Mouse (Mus musculus): ENCODE measurements around the gene Srl.
"Not testable (repeated sequence)": the region's sequence is repeated elsewhere in the genome, so short reads cannot be mapped to it uniquely, and the experiment has no call there.

Srl gene

DNA sequence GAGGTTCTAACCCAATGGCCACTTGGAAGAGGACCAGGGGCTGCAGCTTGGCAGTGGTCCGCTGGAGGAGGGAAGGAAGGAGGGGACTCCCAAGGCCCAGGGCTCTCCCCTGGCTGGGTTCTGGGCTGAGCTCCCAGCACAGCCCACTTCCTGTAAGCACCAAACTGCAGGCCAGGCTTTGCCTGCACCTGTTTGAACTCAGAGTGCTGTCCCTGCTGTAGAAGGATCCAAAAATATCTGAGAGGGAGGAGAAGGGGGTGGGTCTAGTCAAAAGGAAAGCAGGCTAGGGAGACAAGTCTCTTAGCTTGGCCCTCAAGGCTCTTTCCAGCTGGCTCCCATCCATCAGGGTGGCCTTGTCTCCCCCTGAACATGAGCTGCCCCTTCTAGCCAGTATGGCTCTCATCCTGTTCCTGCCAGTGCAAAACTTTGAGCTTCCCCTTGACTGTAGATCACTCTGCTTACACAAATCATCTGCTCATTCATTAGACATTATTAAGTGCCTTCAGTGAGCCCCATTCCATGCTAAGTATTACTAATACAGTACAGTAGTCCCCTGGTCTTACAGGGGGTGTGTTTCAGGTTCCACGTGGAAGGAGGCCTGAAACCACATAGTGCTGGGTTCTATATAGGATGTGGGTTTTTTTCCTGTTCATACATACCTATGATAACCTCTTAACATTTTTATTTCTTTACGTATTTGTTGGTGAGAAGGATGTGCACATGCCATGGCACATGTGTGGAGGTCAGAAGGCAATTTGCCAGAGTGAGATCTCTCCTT, 28.8 kb downstream of the Srl start:
- DNase-seq: no peak

DNA sequence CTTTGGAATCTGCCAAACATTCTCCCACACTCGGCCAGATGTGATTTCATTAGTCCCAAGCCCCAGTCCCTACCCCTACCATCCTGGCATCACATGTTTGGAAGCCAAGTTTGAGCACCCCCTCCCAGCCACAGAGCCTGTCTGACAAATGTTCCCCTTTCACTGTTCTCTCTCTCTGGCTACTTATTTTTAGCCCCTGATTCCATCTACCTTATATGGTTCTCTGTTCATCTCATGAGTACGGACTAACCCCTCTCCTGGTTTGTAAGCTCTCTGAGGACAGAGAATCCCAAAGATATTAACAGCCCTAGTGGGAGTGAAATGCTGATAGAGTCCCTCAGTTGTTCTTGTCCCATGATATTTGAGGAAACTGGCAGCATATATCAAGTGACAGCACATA, 30.2 kb downstream of the Srl start:
- DNase-seq: no peak

DNA sequence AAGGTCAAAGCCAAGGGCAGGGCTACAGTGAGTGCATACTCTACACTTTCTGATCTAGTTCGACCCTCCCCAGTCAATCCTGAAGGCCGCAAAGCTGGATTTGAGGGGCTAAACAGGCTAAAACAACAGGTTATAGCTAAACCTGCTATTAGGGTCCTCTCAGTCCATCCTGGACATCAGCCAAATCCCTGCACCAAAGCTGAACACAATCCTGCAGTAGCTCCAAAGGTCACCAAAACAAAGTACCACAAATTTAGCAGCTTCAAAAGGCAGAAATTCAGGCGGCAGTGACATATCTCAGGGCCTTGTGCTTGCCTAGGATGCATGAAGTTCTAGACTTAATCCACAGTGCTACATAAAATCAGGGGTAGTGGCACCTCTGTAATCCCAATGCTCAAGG, 35.4 kb downstream of the Srl start:
- DNase-seq: no peak

DNA sequence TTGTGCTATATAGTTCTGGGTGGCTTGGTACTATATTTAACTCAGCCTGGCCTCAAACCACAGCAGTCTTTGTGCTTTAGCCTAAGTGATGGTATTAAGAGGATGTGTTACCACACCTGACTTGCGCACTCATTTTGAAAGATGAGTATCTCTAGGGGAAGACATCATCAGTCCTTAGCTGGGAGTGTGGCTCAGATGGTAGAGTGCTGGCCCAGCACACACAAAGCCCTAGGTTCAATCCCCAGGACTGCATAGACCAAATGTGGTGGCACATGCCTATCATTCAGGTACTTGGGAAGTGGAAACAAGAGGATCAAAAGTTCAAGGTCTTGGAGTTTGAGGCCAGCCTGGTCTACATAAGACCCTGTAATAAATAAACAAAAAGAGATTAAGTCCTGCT, 38.1 kb downstream of the Srl start:
- DNase-seq: no peak

DNA sequence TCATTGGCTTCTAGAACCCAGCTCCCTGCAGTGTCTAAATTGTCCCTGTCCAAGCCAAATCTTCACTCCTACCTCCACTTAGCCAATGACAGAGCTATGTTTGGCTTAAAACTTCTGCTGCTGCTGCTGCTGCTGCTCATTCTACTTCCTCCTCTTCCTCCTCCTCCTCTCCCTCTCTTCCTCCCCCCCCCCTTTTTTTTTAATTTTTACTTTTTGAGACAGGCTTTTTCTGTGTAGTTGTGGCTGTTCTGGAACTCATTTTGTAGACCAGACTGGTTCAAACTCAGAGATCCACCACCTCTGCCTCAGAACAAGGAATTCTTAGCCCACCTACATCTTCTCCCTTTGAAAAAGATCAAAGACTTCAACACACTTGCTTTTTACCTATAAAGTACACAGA, 39.0 kb downstream of the Srl start:
- DNase-seq: no peak

DNA sequence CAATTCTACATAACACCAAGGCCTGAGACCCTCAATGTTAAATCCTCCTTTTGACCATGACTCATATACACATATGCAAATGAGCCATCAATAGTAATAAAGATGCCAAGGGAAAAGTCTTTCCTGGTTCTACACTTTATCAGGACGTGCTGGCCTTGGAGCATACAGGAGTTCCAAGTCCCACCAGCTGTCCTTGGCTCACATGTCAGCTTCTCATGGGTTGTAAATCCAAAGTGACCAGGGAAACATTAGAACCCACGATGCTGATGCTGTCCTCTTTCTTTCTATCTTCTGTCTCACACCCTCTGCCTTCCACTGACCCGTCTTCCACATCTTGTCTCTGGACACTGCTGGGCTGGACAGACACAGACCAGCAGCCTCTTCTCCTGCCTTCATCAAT, 39.9 kb downstream of the Srl start:
- no peak for DNase-seq

DNA sequence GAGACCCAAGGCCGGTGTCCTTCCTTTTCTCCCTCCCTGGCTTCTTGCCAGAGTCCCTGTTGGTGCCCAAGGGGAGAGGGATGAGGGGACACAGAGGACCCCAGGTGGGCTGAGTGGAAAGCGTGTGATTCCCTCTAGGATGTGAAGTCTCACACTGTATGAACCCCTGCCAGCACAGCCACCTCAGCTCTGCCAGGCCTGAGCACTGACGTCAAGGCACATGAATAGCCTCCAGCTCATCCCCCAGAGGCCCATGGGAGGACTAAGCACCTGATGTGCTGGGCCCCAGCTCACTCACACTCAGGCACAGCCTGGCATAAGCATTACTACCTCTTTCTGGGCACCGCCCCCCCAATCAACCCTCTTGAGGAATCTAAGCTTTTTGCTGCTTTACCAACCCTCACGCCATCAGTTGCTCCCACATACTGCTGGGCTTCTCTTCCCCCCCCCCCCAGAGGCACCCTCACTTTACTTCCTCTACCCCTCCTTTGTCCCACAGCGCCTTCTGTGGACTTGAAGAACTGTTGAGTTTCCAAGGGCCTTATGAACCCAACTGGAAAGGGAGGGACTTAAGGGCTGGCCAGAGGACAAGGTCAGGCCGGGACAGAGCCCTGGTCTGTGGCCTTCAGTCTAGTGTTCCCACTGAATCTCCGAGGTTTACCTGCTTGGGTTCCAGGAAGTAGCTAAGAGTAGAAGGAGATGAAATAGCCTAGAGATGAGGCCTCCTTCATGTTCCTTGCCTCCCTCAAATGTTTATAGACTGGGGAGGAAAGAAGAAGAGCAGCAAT, 40.8 kb downstream of the Srl start:
- no peak for DNase-seq

DNA sequence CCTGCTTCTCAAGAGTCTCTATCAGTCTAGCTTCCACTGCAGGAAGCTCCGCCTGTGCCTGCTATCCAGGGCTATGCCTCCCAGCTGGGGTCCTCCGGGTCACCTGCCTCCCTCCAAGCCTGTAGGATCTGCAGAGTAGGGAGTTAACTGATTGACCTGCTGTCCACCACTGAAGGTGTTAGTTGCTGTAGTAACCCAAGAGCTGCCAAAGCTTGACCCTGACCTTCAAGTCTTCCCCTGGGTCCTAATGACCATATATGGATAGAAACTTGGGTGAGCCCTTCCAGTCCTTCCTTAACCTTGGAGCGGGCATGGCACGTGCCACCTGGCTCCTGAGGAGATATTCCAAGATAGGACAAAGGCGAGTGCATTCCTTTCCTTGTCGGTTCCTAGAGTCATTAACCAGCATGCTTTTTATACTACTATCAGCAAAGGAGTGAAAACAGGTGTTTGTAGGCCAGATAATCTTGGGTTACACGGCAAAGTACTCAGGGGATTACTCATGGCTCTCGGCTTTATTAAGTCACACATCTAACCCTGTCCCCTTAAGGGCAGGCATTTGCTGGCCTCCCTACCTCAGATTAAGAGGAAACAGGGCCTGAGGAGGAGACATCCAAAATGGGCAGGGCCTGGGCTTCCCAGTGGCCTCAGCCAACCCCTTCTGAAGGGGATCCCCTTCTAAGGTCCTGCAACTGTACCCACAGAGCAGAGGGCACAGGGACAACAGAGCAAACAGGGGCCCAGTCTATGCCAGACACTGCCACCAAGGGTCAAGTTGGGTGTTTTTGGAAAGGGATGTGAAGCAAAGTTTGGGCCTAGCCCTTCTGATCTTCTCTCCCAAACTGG, 43.6 kb downstream of the Srl start:
- no peak for DNase-seq

DNA sequence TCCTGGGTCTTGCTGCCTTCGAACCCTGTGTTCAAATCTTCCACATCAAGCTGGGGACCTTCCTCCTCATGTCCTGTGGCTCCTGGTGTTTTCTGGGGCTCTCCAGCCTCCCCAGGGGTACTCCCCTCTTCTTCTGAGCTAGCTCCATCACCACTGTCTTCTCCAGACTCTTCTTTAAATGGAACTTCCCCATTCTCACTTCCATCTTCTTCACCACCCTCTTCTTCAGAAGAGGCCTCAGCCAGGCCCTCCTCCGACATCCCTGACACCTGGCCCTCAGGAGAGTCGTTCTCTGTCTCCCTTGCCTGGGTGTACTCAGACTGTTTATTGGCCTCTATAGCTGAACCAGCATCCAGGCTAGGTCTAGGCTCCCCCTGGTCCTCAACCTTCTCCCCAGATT, 45.1 kb downstream of the Srl start:
- DNase-seq: no peak

DNA sequence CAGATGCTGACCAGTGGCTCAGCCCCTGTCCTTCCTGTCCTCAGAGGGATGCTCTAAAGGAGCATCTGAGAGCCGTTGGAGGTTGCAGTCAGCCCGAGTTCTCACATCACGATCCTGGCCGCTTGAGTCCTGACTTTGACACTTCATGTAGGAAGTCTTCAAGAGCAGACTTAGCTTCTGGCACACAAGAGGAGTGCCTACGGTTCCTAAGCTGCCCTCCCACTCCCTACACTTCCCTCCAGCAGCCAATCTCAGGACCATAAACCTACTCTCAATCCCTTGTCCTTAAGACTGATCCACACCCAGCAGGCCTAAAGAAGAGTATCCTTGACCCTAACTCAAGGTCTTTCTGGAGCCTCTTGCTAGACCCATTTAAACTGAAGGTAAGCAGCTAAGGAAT, 45.8 kb downstream of the Srl start:
- DNase-seq: no peak

DNA sequence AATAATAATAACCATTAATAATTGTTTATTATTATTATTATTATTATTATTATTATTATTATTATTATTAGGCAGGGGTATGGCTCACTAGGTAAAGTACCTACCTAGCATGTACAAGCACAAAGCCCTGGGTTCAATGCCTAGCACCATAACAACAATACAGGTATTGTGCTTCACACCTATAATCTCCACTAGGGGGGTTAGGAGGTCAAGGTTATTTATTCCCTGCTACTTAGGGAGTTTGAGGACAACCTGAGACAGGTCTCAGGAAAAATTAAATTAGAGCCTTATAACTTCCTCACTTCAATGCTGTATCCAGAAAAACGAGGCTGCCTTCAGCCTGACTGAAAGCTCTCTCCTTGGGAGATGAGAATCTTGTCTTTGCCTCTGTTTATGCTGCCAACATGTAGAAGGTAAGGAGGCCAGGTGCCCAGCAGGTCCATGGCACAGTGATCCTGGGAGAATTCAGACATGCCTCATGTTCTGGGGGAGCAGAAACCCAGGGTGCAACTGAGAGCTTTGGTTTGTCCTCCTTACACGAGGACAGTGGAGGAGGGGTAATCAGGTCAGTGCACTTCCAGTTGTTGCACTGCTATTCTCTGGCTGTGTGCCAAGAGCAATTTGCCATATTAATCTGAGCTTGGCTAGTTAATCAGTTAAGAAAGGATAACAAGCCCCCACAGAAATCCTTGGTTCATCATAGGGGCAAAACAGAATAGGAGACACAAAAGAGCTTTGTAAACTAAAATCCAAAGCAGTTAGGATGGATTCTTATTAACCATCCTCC, 48.6 kb downstream of the Srl start:
- DNase-seq: no peak

DNA sequence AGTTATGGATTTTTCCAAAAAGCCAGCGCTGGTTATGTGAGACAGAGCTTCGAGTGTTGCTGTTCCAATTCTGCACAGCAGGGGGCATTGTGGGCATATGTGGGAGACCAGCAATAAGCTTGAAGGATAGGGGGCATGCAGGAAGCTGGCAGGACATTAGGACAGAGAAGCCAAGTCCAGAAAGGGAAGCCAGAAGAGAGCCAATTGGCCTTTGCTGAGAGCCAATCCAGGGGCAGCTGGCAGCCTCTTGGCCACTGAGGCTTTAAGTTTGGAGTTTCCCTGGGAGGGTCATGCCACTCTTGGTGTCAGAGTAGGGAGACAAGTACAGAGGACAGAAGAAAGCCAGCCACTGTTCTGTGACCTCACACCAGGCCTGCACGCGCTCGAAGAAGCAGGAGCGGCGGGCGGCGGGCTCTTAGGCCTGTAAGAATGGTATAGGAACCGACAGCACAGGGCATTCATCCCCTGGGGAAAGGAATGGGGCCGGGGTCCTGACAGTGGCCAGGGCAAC, 52.4 kb downstream of the Srl start:
- peak; percentile 86 for DNase-seq

DNA sequence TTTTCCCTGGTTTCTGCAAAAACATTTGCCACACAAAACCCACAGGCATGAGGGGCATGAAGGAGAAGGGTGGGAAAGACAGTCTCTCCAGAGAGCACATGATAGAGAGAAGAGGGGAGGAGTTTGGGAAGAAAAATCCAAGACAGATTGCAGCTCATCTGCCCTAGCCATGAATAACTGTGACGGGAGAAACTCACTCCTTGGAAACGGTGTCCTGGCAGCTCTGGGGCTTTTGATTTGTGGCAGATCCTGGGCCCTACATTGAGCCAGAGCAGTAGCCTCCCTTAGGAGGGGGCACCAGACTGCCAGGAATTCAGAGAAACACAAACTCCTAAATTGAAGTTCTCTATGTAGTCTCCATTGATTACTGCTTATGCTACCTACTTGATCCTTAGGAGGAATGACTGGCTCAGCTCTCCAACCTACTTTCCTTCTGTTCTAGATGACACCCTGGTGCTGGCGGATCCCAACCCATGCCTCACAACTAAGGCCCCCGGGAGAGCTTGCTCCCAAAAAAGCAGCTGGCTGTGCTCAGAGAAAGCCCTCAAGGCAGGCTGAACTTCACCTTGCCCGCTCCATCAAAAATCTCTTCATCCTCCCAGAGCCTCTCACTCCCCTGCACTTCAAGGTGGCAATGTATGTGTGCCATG, 60.9 kb downstream of the Srl start:
- DNase-seq: no peak

DNA sequence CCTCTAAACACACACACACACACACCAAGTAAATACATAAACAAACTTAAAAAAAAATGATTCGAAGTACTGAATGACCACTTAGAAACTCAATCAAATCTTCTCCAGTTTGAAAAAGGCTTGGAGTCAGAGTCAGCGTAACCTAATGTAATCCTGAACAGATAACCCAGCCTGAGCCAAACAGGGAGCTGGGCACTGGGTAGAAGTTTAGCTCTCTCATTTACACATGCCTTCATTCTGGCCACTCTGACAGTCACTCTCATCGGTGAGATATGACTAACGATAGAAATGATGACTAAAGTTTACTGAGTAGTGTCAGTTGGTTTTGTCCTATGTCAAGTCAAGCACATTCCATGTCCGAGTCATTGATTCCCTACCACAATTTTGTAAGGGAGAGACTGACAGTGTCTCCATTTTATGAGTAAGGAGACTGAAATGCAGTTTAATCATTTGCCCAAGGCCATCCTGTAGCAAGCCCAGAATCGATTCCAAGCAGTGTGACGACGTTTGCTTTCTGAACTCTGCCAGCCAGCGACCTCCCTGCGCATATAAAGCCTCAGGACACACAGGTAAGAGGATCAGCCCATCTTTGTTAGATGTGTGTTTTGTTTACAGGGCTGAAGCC, 63.9 kb downstream of the Srl start:
- DNase-seq: no peak

DNA sequence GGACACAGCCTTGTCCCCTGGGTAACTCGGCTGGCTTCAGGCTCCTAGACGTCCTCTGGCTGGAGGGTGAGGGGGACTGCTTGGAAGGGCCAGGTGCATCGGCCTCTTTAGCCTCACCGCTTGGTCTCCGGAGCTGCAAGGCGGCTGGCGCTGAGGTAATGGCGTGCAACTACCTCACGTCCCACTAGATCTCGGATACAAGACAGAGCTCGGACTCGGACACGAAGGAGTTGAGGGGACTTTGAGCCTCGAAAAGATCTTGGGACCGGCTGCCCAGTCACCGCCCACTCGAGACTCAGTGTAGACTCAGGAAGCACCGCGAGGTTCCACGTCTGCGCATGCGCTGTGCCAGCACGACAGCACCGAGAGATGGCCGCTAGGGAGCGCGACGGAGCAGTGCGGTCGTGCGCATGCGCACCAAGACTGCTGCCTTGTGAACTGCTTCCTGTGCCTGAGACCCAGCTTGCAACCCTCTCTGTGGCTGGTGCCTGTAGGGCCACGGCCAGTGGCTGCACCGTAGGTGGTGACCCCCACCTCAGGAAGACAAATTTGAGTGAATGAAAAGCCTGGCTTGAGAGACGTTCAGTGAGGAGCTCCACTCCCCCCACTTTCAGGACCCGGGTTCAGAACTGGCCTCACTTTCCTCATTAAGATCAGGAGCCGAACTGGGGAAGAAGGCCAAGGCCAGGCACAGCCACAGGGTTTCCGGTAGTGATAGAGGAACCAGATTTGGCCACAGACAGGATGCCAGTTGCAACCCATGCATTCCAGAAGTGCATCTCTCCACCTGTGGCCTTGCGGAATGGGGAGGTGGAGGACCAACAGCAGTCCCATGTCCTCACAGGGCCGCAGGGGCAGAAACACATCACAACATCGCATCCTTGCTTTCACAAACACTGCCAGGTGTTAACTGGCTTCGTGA, 66.5 kb downstream of the Srl start:
- DNase-seq: peak; percentile 97

DNA sequence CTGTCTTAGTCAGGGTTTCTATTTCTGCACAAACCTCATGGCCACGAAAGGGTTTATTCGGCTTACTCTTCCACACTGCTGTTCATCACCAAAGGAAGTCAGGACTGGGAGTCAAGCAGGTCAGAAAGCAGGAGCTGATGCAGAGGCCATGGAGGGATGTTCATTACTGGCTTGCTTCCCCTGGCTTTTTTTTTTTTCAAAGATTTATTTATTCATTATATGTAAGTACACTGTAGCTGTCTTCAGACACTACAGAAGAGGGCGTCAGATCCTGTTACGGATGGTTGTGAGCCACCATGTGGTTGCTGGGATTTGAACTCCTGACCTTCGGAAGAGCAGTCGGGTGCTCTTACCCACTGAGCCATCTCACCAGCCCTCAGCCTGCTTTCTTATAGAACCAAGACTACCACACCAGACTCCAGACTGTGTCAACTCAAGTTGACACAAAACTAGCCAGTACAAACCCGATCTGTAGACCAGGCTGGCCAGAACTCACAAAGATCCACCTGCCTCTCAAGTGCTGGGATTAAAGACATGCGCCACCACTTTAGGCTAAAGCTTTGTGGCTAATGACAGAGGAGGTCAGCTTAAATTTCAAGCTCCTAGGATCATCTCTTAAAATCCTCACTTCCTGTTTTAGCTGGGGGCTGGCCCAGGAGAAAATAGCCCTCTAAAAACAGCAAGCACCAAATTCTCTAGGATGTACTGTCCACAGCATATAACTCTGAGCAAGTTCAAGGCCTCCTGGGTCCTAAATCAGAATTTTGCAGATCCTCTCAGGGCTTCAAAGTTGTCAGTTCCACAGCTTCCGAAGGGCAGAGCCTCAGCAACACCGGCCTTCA, 67.4 kb downstream of the Srl start:
- not testable (repeated sequence) for DNase-seq

DNA sequence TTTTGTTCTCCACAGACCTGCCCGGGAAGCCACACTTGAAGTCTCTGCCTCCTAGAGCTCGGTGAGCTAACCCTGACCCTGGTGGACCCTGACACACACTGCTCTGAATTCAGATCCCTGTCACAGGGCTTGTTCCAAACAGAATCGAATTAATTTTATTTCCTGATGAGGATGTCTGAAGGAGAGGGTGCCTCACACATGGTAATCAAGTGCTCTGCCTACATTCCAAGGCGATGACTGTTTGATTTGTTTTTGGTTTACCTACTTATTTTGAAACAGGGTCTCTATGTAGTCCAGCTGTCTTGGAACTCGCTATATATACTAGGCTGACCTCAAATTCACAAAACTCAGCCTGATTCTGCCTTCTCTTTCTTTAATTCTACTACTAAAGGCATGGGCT, 68.4 kb downstream of the Srl start:
- no peak for DNase-seq

DNA sequence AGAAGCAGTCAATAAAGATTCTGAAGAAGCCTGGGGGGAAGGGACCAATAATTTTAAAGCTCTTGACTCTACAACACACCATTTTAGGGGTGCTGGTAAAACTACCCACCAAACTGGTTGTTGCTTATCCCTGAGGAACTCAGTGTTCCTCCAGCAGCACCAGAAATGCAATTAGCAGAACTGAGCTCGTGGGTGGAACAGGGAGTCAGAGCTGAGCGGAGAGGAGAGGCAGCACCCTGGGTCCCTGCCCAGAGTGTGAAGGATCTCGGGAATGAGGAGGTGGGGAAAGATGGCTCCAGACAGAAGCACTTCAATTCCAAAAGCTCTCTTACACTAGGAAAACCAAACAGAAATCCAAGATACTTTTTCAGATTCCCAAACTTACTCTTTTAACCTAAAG, 68.9 kb downstream of the Srl start:
- DNase-seq: no peak

DNA sequence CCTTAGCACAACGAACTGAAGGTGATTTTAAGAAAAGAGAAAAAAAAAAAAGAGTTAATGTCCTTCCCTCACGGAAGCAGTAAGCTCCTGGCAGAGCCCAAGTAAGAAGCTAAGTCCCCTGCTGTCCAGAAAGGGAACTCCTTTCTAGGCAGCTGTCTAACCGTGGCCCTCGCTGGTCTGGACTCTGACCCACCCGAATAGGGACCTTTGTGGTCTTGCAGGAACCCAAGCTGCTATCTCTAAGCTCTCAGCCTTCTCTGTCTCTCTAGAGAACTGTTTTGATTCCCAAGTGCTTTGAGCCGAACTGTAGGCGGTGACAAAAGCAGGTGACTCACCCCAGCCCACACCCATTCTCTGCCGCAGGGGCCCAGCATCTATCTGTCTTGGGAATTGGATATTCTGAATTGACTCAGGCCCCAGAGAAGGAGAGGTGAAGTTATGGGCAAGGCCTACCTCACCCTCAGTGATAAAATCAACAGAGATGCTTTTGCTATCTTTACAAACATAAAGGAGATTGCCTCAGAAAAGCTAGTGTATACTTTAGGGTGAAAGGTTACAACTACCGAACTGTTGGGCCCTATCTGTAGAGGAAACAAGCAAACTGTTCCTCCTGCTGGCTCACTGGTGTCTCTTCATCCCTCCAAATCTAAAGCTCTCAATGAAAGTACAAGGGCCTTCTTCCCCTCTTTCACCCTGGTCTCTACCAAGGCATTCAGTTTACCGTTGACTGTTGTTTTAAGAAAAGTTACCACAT, 71.8 kb downstream of the Srl start:
- no peak for DNase-seq

All from cerebellum, adult 8-10 months (tissue).